Mouse (Mus musculus): Measurements from ENCODE around the gene Icam2.
"Not testable (repeated sequence)": the region's sequence is repeated elsewhere in the genome, so short reads cannot be mapped to it uniquely, and the experiment has no call there.

Gene Icam2

GRCm38 (mm10) chr11:106387791-106388216 is at the start of gene Icam2:
Icam2 (minus strand) TSS chr11:106388075.
- no peak for DNase-seq (ENCODE audit: low spot score in 2 of 2)

GRCm38 (mm10) chr11:106437543-106437942 is 49.7 kb upstream of the Icam2 start:
- no peak for DNase-seq (ENCODE audit: low spot score in 2 of 2)

- no peak for DNase-seq (ENCODE audit: low spot score in 2 of 2)
Measured at GRCm38 (mm10) chr11:106437039-106437438, 49.2 kb upstream of the Icam2 start.

- no peak for DNase-seq (ENCODE audit: low spot score in 2 of 2)
Measured at GRCm38 (mm10) chr11:106430392-106430791, 42.5 kb upstream of the Icam2 start.

GRCm38 (mm10) chr11:106429689-106430088 is 41.8 kb upstream of the Icam2 start:
- no peak for DNase-seq (ENCODE audit: low spot score in 2 of 2)

GRCm38 (mm10) chr11:106428556-106428955 is 40.7 kb upstream of the Icam2 start:
- no peak for DNase-seq (ENCODE audit: low spot score in 2 of 2)

GRCm38 (mm10) chr11:106428106-106428505 is 40.2 kb upstream of the Icam2 start:
- no peak for DNase-seq (ENCODE audit: low spot score in 2 of 2)

GRCm38 (mm10) chr11:106426447-106426846 is 38.6 kb upstream of the Icam2 start:
- no peak for DNase-seq (ENCODE audit: low spot score in 2 of 2)

GRCm38 (mm10) chr11:106425201-106425600 is 37.3 kb upstream of the Icam2 start:
- no peak for DNase-seq (ENCODE audit: low spot score in 2 of 2)

GRCm38 (mm10) chr11:106419262-106420102 is 31.6 kb upstream of the Icam2 start:
- DNase-seq (ENCODE audit: low spot score in 2 of 2) = no peak

GRCm38 (mm10) chr11:106418622-106419196 is 30.8 kb upstream of the Icam2 start:
- peak; percentile 58 to 79 for DNase-seq (ENCODE audit: low spot score in 2 of 2)

GRCm38 (mm10) chr11:106417860-106418259 is 30.0 kb upstream of the Icam2 start:
- DNase-seq (ENCODE audit: low spot score in 2 of 2) = no peak

GRCm38 (mm10) chr11:106416331-106416730 is 28.5 kb upstream of the Icam2 start:
- no peak for DNase-seq (ENCODE audit: low spot score in 2 of 2)

- no peak for DNase-seq (ENCODE audit: low spot score in 2 of 2)
Measured at GRCm38 (mm10) chr11:106412641-106413360, 24.9 kb upstream of the Icam2 start.

GRCm38 (mm10) chr11:106411157-106411556 is 23.3 kb upstream of the Icam2 start:
- no peak for DNase-seq (ENCODE audit: low spot score in 2 of 2)

- DNase-seq (ENCODE audit: low spot score in 2 of 2) = no peak
Measured at GRCm38 (mm10) chr11:106410507-106410906, 22.6 kb upstream of the Icam2 start.

GRCm38 (mm10) chr11:106410011-106410410 is 22.1 kb upstream of the Icam2 start:
- no peak for DNase-seq (ENCODE audit: low spot score in 2 of 2)

- DNase-seq (ENCODE audit: low spot score in 2 of 2) = no peak
Measured at GRCm38 (mm10) chr11:106398481-106398880, 10.6 kb upstream of the Icam2 start.

GRCm38 (mm10) chr11:106397656-106398055 is 9.8 kb upstream of the Icam2 start:
- no peak for DNase-seq (ENCODE audit: low spot score in 2 of 2)

- DNase-seq (ENCODE audit: low spot score in 2 of 2) = not testable (repeated sequence)
Measured at GRCm38 (mm10) chr11:106394055-106394454, 6.2 kb upstream of the Icam2 start.

- DNase-seq (ENCODE audit: low spot score in 2 of 2) = no peak
Measured at GRCm38 (mm10) chr11:106393331-106393616, 5.4 kb upstream of the Icam2 start.

- DNase-seq (ENCODE audit: low spot score in 2 of 2) = no peak
Measured at GRCm38 (mm10) chr11:106392597-106393330, 4.9 kb upstream of the Icam2 start.
